Mouse (Mus musculus): ENCODE data around the gene Stard5.

DNA sequence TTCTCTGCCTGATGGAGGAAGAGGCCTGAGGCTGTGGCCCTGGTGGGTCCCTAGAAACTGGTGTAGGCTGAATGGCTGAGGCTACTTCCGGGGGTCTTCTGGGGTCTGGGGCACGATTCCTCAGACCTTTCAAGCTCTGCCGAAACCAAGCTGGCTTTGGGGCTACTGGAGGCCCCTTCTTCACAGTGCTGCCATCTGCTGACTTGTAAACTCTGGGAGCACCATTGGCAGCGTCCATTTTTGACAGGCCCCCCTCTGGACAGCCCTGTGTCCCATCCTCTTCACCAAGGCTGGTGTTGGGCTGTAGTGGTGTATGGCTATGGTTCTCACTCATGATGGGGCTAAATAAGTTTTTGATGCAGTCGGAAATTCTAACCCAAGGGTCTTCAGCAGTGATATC is 20.7 kb downstream of the Stard5 start:
- TF ChIP-seq CTCF (IDR thresholded peaks at IDR 0.05): no peak
- TF ChIP-seq EP300 (IDR thresholded peaks at IDR 0.05): no peak

Data from lung, postnatal 0 days (tissue).